In genomic region chr1:125516910-125517659, GRCm38 (mm10) we compare ENCODE assay signal across 15 mouse cellular contexts. TPM values are rescaled to one million over a fixed set of nuclear protein-coding genes. Genes with fewer than 3 reads are reported as not detected.
DNase-seq lines count a peak whose midpoint lies in the region; ATAC-seq and TF ChIP-seq lines count a peak whose summit lies in the region.
"Had no signal": no experiment of that assay in that cellular context is flagged by ENCODE, and none has a peak within 500 bp of the region (broad histone marks: within the 10 kb centered on the region; RNA-seq: fewer than 3 reads in every experiment).

No protein-coding gene starts in this region.

- peak; percentile 31 for DNase-seq in heart, adult 11 months
- DNase-seq in heart, adult 18-20 months, result no peak
- no peak for DNase-seq in liver, postnatal 0 days
- DNase-seq in right cerebral cortex, postnatal 36 days (ENCODE audit: low spot score in 2 of 2), result no peak
- no peak for DNase-seq in ovary, postnatal 10 days (ENCODE audit: low spot score)
- DNase-seq: B cell, adult 2 months; cerebellum, postnatal 25 days; heart, postnatal 4 days had no signal

- H3K27me3 ChIP-seq in liver, postnatal 0 days (ENCODE audit: insufficient read depth, low read length), result no peaks in the 10 kb centered on the region
- no peaks in the 10 kb centered on the region for H3K27me3 ChIP-seq in liver, embryonic 12.5 days (replicated peaks)
- H3K27me3 ChIP-seq: forebrain, embryonic 12.5 days; liver, embryonic 15.5 days had no signal

- H3K36me3 ChIP-seq in liver, postnatal 0 days (replicated peaks; ENCODE audit: insufficient read depth, low read length), result no peaks in the 10 kb centered on the region
- no peaks in the 10 kb centered on the region for H3K36me3 ChIP-seq in liver, embryonic 12.5 days
- H3K36me3 ChIP-seq: forebrain, embryonic 12.5 days; liver, embryonic 15.5 days; midbrain, embryonic 10.5 days had no signal

- WGBS in liver, postnatal 0 days (ENCODE audit: insufficient replicate concordance), result 69% methylated on average over 7 of the region's 7 CpGs
- WGBS in liver, embryonic 12.5 days (ENCODE audit: insufficient replicate concordance), result 59% methylated on average over 7 of the region's 7 CpGs
- 78% methylated on average over 7 of the region's 7 CpGs for WGBS in bone marrow, adult 2 months

- no peak overlapping the region for H3K27ac ChIP-seq in liver, postnatal 0 days (ENCODE audit: low read depth)
- H3K27ac ChIP-seq in liver, embryonic 12.5 days, result no peak overlapping the region
- H3K27ac ChIP-seq in bone marrow, adult 2 months (ENCODE audit: control insufficient read depth, insufficient read depth, low read depth, low read length, poor library complexity), result no peak overlapping the region
- H3K27ac ChIP-seq: forebrain, embryonic 12.5 days; liver, embryonic 15.5 days; midbrain, embryonic 10.5 days had no signal

- peaks cover 3% of the 10 kb centered on the region; the same call in 1 of the 2 replicates for H3K4me1 ChIP-seq in liver, postnatal 0 days (ENCODE audit: insufficient read depth)
- no peaks in the 10 kb centered on the region for H3K4me1 ChIP-seq in liver, embryonic 12.5 days
- peaks cover 2% of the 10 kb centered on the region; the same call in 1 of the 2 replicates for H3K4me1 ChIP-seq in bone marrow, adult 2 months (ENCODE audit: control insufficient read depth, insufficient read depth, low read length)
- H3K4me1 ChIP-seq: forebrain, embryonic 12.5 days; liver, embryonic 15.5 days; midbrain, embryonic 10.5 days had no signal

- H3K9me3 ChIP-seq in liver, postnatal 0 days (ENCODE audit: low read length), result no peaks in the 10 kb centered on the region
- H3K9me3 ChIP-seq in liver, embryonic 12.5 days (replicated peaks), result no peaks in the 10 kb centered on the region
- H3K9me3 ChIP-seq: forebrain, embryonic 12.5 days; liver, embryonic 15.5 days; midbrain, embryonic 10.5 days had no signal

- H3K4me2 ChIP-seq in liver, postnatal 0 days (ENCODE audit: low read depth, low read length), result no peak overlapping the region
- no peak overlapping the region for H3K4me2 ChIP-seq in liver, embryonic 12.5 days
- H3K4me2 ChIP-seq: forebrain, embryonic 12.5 days; liver, embryonic 15.5 days had no signal

- no peak overlapping the region for H3K9ac ChIP-seq in liver, postnatal 0 days (replicated peaks)
- H3K9ac ChIP-seq in liver, embryonic 12.5 days, result no peak overlapping the region
- H3K9ac ChIP-seq: forebrain, embryonic 12.5 days; liver, embryonic 15.5 days had no signal

- ATAC-seq in liver, postnatal 0 days, result no peak
- no peak for ATAC-seq in liver, embryonic 12.5 days
- no peak for ATAC-seq in cerebellum, adult (ENCODE audit: insufficient number of reproducible peaks, low FRiP score, low TSS enrichment)
- ATAC-seq: hindbrain, embryonic 16.5 days had no signal

- no peak for TF ChIP-seq EP300 in liver, postnatal 0 days (IDR thresholded peaks at IDR 0.05; ENCODE audit: low read depth)

- no peak overlapping the region for H3K4me3 ChIP-seq in liver, postnatal 0 days (ENCODE audit: low read depth, low read length)
- no peak overlapping the region for H3K4me3 ChIP-seq in liver, embryonic 12.5 days
- no peak overlapping the region for H3K4me3 ChIP-seq in bone marrow, adult 2 months (replicated peaks; ENCODE audit: control insufficient read depth, low read depth, low read length)
- H3K4me3 ChIP-seq: forebrain, embryonic 12.5 days; liver, embryonic 15.5 days; midbrain, embryonic 10.5 days had no signal

- TF ChIP-seq POLR2A in bone marrow, adult 2 months (IDR thresholded peaks at IDR 0.05; ENCODE audit: borderline replicate concordance, control insufficient read depth, low read depth, low read length), result no peak

- 0 out of 2 replicates have a peak, but pooled peaks have one; percentile 14 for TF ChIP-seq CTCF in liver, postnatal 0 days (IDR thresholded peaks at IDR 0.05; ENCODE audit: low read depth)
- peak; percentile 15; the same call in 1 of the 2 replicates for TF ChIP-seq CTCF in bone marrow, adult 2 months (IDR thresholded peaks at IDR 0.05; ENCODE audit: control insufficient read depth, insufficient read depth, low read length)

RNA-seq across cellular contexts. Expression of gene Slc35f5, which starts 43.3 kb away (rescaled TPM):
- 100 to 1,000 TPM; 113 to 127 TPM for total RNA-seq in heart, adult 18-20 months (2021)
- 25.4 and 26.6 TPM in 2 replicates for polyA plus RNA-seq in liver, postnatal 0 days (2015; fragmentation: Nextera tagmentation; extraction: Ambion mirVana)
- polyA plus RNA-seq in liver, embryonic 12.5 days (2016; fragmentation: Nextera tagmentation; extraction: Ambion mirVana), result 20.7 and 22.0 TPM in 2 replicates
- polyA plus RNA-seq in bone marrow, adult 2 months (2011; ENCODE audit: insufficient read depth, insufficient read length, low replicate concordance, missing spikeins), result 1.4 and 1.6 TPM in 2 replicates
